Mouse (Mus musculus) bone marrow, adult 2 months (tissue): ENCODE results near the gene Fam120b.

Experiments
- CTCF ChIP-seq: fragments of 200-500 bp; IDR thresholded peaks from 2 replicates; pipeline ENCODE4 v1.5.1; 2011; ENCODE audit warnings: low read length, control low read depth; ENCODE audit not compliant: control insufficient read depth, insufficient read depth
- POLR2A ChIP-seq: fragments of 200-500 bp; IDR thresholded peaks from 2 replicates; pipeline ENCODE4 v1.6.1; 2011; ENCODE audit warnings: low read depth, mild to moderate bottlenecking, control low read depth, low read length, borderline replicate concordance; ENCODE audit not compliant: control insufficient read depth

- TF ChIP-seq POLR2A (no peak), CTCF (no peak)
Observed at GRCm38 (mm10) chr17:15383360-15383759, 12.6 kb upstream of the Fam120b start.
